Mouse (Mus musculus): ENCODE results near the gene Pin1rt1.
A peak's percentile ranks its signal among the peaks of the same experiment; 100 is the strongest.

The Pin1rt1 gene

DNA sequence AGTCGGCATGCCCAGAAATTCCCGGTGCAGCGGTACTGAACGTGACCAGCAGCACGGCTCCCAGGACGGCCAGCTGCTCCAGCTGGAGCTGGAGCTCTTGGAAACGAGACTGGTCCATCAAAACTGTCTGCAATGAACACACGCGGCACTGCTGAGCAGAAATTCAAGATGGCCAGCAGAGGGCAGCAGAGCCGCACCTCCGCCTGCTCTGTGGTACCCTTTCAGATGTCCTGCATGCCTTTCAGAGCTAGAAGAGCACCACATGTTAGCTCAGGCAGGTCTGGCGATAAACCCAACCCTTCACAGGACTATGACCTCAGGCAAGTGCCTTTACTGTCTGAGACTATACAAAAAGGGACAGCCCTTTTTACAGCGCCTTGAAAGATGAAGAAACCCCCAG lies 30.8 kb downstream of the Pin1rt1 start:
- Histone ChIP-seq H3K4me1 (replicated peaks; ENCODE audit: low read depth, low read length) (peaks cover 25% of the 10 kb centered on the region), H3K4me3 (replicated peaks; ENCODE audit: low read length) (no peak overlapping the region), H3K9me3 (ENCODE audit: low read length) (no peaks in the 10 kb centered on the region), H3K36me3 (ENCODE audit: insufficient read depth, low read length) (no peaks in the 10 kb centered on the region), H3K27me3 (ENCODE audit: insufficient read depth, low read length) (peaks cover 31% of the 10 kb centered on the region)
- TF ChIP-seq CTCF (conservative IDR thresholded peaks at IDR 0.05; ENCODE audit: low read length) (peak; percentile 75), NANOG (IDR thresholded peaks at IDR 0.05; ENCODE audit: borderline replicate concordance, low read length) (no peak)

DNA sequence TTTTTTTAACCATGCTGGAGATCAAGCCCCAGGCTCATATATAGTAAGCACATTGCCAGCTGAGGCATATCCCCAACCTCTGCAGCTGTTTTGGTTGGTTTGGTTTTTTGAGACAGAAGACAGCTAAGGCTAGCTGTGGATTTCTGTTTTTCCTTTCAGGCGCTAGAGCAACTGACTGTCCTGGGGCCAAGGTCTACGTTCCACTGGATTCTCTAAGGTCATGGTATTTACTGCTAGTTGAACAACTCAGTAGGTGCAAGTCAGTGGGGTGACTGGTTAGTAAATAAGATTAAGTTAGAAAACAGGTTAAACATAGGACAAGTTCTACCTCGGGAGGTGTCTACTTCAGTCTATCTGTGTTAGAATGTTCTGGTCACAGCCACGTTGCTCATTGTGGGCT lies 31.4 kb downstream of the Pin1rt1 start:
- TF ChIP-seq POU5F1 (IDR thresholded peaks at IDR 0.05; ENCODE audit: borderline replicate concordance, low read length) (no peak), CTCF (conservative IDR thresholded peaks at IDR 0.05; ENCODE audit: low read length) (no peak), NANOG (IDR thresholded peaks at IDR 0.05; ENCODE audit: borderline replicate concordance, low read length) (no peak)
- Histone ChIP-seq H3K36me3 (ENCODE audit: insufficient read depth, low read length) (no peaks in the 10 kb centered on the region), H3K27me3 (ENCODE audit: insufficient read depth, low read length) (peaks cover 35% of the 10 kb centered on the region), H3K4me3 (replicated peaks; ENCODE audit: low read length) (no peak overlapping the region), H3K9me3 (ENCODE audit: low read length) (no peaks in the 10 kb centered on the region), H3K4me1 (replicated peaks; ENCODE audit: low read depth, low read length) (peaks cover 25% of the 10 kb centered on the region)

- TF ChIP-seq POU5F1 (IDR thresholded peaks at IDR 0.05; ENCODE audit: borderline replicate concordance, low read length) (no peak), NANOG (IDR thresholded peaks at IDR 0.05; ENCODE audit: borderline replicate concordance, low read length) (no peak), CTCF (conservative IDR thresholded peaks at IDR 0.05; ENCODE audit: low read length) (no peak)
- Histone ChIP-seq H3K4me3 (replicated peaks; ENCODE audit: low read length) (no peak overlapping the region), H3K27me3 (ENCODE audit: insufficient read depth, low read length) (peaks cover 18% of the 10 kb centered on the region), H3K9me3 (ENCODE audit: low read length) (no peaks in the 10 kb centered on the region), H3K36me3 (ENCODE audit: insufficient read depth, low read length) (no peaks in the 10 kb centered on the region), H3K4me1 (replicated peaks; ENCODE audit: low read depth, low read length) (peaks cover 11% of the 10 kb centered on the region)
Measured at GRCm38 (mm10) chr2:104677326-104677725, 38.9 kb downstream of the Pin1rt1 start.

DNA sequence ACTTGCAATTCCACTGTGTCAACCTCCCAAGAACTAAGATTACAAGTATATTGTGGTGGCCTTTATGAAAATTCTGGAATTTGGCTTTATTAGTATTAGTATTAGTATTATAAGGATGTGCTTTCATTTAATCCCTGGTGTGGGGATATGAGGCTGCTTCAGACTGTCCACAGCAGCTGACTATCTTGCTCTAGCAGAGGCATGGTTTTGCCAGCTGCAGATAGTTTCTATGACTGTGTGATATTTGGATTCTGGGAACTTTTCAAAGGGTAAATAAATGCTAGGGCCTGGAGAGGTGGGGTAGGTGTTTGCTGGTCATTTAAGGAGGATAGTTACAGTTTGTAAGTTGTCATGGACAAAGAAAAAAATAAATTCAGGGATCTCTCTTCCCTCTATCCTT lies 44.5 kb downstream of the Pin1rt1 start:
- no peaks in the 10 kb centered on the region for H3K27me3 ChIP-seq (ENCODE audit: insufficient read depth, low read length)
- H3K4me1 ChIP-seq (replicated peaks; ENCODE audit: low read depth, low read length) = peaks cover 8% of the 10 kb centered on the region; the same call in 1 of the 2 replicates
- H3K9me3 ChIP-seq (ENCODE audit: low read length) = no peaks in the 10 kb centered on the region
- TF ChIP-seq NANOG (IDR thresholded peaks at IDR 0.05; ENCODE audit: borderline replicate concordance, low read length) (no peak), CTCF (conservative IDR thresholded peaks at IDR 0.05; ENCODE audit: low read length) (no peak), POU5F1 (IDR thresholded peaks at IDR 0.05; ENCODE audit: borderline replicate concordance, low read length) (no peak)
- no peaks in the 10 kb centered on the region for H3K36me3 ChIP-seq (ENCODE audit: insufficient read depth, low read length)
- H3K4me3 ChIP-seq (replicated peaks; ENCODE audit: low read length) = no peak overlapping the region

GRCm38 (mm10) chr2:104669122-104669804 lies 46.9 kb downstream of the Pin1rt1 start:
- TF ChIP-seq CTCF (conservative IDR thresholded peaks at IDR 0.05; ENCODE audit: low read length) = peak; percentile 64
- TF ChIP-seq NANOG (IDR thresholded peaks at IDR 0.05; ENCODE audit: borderline replicate concordance, low read length) = no peak
- TF ChIP-seq POU5F1 (IDR thresholded peaks at IDR 0.05; ENCODE audit: borderline replicate concordance, low read length) = no peak
- Histone ChIP-seq H3K27me3 (ENCODE audit: insufficient read depth, low read length) (no peaks in the 10 kb centered on the region), H3K4me1 (replicated peaks; ENCODE audit: low read depth, low read length) (peaks cover 8% of the 10 kb centered on the region; the same call in 1 of the 2 replicates), H3K36me3 (ENCODE audit: insufficient read depth, low read length) (peaks cover 14% of the 10 kb centered on the region), H3K4me3 (replicated peaks; ENCODE audit: low read length) (no peak overlapping the region), H3K9me3 (ENCODE audit: low read length) (no peaks in the 10 kb centered on the region)

All from E14TG2a.4 (cell line).